Mouse (Mus musculus): Measurements from ENCODE around the gene Fkbp14.

Gene Fkbp14

DNA sequence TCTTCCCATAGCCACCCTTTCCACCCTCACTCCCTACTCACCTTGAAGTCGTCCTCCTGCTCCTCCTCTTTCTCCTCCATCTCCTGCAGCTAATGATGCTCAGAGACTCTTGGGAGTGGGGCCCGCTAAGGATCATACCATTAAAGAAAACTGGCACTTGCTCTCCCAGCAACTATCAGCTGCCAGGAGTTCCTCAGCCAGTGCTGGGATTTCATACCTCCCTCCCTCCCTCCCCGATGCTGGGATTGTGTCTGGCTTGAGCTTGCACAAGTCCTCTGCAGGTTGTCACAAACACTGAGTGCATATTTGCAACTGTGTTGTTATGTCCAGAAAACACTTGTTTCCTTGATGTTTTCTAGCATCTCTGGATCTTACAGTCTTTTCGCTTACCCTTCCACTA lies at the start of gene Fkbp14:
Gene Fkbp14, minus strand, starts transcription at position 101 of the 400 bp plus-strand sequence.
- no peak for DNase-seq (ENCODE audit: low read depth, low spot score)

DNA sequence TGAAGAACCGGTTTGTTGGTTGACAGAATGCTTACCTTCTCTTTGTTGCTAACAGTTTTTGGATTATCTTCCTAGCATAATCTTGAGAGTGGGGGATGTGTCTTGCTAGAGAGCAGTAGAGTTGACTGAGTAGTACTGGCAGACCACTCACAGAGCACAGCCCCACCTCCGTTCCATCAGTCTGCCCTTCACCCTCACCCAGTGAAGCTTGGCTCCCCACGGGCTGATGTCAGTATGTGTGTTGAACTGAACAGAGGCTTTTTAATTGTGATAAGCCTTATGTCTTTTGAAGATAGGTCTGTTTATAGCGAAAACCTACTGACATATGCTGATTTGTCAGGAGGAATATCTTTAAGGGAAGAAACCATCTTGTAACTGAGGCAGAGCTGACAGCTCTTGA lies 46.1 kb upstream of the Fkbp14 start:
- DNase-seq (ENCODE audit: low read depth, low spot score) = no peak

GRCm38 (mm10) chr6:54641953-54642352 lies 44.8 kb upstream of the Fkbp14 start:
- DNase-seq (ENCODE audit: low read depth, low spot score) = no peak

DNA sequence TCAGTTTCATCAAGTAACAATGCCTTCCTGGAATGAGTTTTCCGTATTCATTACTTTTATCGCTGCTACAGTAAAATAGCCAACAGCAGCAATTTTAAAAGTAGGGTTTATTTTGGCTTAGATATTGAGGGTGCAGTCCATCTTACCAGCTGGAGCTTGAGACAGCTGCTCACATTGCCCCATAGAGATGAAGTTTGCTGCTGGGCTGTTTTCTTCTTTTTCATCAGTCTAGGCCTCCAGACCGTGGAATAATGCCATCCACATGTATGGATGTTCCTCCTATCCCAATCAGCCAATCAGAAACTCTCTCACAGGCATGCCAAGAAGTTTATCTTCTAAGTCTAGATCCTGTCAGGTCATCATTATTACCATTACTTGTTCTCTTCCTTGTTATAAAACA lies 42.8 kb upstream of the Fkbp14 start:
- no peak for DNase-seq (ENCODE audit: low read depth, low spot score)

GRCm38 (mm10) chr6:54631462-54631861 lies 34.4 kb upstream of the Fkbp14 start:
- no peak for DNase-seq (ENCODE audit: low read depth, low spot score)

GRCm38 (mm10) chr6:54629734-54630133 lies 32.6 kb upstream of the Fkbp14 start:
- no peak for DNase-seq (ENCODE audit: low read depth, low spot score)

GRCm38 (mm10) chr6:54628381-54628780 lies 31.3 kb upstream of the Fkbp14 start:
- DNase-seq (ENCODE audit: low read depth, low spot score) = no peak

DNA sequence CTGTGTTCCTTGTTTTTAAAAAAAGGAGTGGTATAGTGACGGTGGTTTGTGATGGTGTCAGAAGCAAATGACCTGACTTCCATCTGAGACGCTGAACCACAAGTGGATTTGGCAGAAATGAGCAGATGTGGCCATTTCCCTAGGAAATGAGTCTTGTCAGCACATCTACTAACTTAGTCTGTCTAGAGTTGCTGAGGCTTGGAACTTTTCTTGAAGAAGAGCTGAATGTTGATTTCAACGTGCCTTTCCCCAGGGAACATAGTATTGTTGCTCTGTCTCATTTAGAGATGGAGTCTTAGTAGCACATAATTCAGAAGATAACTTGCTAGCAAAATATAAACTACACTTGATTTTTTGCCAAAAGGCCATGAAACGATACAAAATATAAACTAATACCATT lies 23.2 kb upstream of the Fkbp14 start:
- no peak for DNase-seq (ENCODE audit: low read depth, low spot score)

DNA sequence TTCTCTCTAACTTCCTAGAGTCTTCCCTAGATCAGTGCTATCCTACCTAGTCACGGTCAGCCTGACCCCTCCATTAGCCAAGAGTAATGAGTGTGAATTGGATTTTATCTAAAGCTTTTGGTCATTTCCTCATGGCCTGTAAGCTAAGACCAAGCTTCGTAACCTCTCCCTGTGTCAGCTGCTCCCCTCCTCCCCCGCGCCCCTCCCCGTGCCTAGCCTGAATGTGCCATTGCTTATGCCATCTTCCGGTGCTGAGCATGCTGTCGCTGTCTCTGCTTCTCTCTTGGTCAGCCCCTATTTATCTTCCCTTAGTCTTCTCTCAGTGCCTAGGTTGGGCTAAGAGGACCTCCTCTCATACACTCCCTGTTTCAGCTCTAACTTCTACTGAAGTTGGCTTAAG lies 22.4 kb upstream of the Fkbp14 start:
- DNase-seq (ENCODE audit: low read depth, low spot score) = no peak

DNA sequence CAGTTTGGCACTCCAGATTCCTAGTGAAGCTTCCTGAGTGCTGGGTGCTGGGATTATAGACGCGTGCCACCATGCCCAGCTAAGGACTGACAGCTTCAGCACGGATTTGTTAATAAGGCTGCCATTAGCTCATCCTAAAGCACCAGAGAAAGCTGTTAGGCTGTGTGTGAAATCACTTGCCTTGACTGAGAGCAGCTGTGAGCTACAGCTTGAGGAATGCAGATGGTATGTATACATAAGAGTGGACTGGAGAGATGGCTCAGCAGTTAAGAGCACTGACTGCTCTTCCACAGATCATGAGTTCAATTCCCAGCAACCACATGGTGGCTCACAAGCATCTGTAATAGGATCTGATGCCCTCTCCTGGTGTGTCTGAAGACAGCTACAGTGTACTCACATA lies 20.3 kb upstream of the Fkbp14 start:
- no peak for DNase-seq (ENCODE audit: low read depth, low spot score)

GRCm38 (mm10) chr6:54606241-54606640 lies 9.1 kb upstream of the Fkbp14 start:
- no peak for DNase-seq (ENCODE audit: low read depth, low spot score)

DNA sequence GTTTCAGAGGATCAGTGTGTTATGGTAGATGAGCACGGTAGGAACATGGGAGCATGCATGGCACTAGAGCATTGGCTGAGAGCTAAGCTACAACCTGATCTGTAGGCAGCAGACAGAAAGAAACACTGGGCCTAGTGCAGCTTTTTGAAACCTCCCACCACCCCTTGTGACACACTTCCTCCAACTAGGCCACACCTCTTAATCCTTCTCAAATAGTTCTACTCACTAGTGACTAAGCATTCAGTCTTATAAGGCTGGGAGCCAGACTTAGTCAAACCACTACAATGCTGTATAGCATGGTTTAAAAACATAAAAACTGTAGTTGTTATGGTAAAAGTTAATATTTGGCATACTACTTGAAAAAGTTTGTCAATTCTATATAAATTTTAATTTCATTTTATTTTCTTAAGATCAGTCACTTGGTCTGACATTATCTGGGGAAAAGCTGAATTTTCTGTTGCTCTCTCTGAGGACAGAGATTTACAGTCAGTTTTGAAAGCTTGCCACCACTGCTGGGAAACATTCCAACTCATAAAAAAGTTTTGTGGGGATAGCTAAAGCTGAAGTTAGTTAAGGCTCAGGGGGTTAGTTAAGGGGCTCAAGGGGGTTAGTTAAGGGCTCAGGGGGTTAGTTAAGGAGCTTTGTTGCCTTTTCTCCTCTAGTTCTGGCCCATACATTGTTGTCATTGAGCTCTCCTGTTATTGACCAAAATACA lies 7.0 kb upstream of the Fkbp14 start:
- no peak for DNase-seq (ENCODE audit: low read depth, low spot score)

GRCm38 (mm10) chr6:54602891-54603290 lies 5.8 kb upstream of the Fkbp14 start:
- no peak for DNase-seq (ENCODE audit: low read depth, low spot score)

DNA sequence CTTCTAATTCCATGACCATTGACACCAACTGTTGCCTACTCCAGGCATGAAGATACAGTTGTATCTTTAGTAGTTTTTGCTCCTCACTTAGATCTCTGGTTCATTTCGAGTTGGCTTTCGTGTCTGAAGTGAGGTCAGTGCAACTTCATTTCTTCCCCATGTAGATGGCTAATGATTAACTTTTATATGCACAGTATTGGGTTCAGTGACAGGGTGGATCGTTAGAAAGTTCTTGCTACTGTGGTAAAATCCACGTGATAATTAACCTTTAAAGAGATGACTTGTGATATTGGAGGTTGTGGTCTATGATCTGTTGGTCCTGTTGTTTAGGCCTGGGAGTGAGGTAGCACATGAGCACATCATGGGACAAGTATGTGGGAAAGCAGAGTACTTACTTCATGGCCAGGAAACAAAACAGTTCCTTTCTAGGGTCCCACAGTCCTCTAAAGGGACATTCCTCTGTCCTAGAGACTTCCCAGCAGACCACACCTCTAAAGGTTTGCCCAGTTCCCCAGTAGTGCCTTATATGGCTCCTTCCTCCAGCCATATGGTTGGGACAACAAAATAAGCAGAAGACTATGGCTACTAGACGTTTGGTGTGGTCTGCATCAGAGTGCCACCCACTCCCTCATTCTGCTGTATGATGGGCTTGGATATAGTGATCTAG lies 3.7 kb upstream of the Fkbp14 start:
- DNase-seq (ENCODE audit: low read depth, low spot score) = no peak

- no peak for DNase-seq (ENCODE audit: low read depth, low spot score)
Measured at GRCm38 (mm10) chr6:54597711-54598110, 603 bp upstream of the Fkbp14 start.

DNA sequence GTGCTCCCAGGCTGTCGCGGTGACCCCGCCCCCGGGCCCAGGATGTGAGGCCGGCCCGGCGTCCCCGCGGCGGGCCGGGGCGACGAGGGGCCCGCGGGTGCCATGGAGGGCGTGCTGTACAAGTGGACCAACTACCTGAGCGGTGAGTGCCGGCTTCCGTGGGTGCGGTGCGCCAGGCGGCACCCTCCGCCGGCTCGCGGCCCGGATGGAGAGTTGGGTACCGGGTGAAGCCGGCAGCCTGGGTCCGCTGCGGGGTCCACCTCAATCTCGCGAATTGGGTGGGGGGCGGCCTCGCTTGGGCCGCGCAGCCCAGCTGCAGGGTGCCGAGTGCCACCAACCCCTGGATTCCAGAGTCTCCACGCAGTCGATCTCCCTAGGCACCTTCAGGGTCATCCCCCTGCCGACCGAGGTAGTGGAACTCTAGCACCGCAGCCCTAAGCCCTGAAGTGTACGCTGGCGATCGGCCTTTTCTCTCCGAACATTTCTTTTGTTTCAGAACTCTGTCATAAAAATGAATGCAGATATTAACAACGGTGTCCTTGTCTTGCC lies 1.7 kb downstream of the Fkbp14 start:
- no peak for DNase-seq (ENCODE audit: low read depth, low spot score)

DNA sequence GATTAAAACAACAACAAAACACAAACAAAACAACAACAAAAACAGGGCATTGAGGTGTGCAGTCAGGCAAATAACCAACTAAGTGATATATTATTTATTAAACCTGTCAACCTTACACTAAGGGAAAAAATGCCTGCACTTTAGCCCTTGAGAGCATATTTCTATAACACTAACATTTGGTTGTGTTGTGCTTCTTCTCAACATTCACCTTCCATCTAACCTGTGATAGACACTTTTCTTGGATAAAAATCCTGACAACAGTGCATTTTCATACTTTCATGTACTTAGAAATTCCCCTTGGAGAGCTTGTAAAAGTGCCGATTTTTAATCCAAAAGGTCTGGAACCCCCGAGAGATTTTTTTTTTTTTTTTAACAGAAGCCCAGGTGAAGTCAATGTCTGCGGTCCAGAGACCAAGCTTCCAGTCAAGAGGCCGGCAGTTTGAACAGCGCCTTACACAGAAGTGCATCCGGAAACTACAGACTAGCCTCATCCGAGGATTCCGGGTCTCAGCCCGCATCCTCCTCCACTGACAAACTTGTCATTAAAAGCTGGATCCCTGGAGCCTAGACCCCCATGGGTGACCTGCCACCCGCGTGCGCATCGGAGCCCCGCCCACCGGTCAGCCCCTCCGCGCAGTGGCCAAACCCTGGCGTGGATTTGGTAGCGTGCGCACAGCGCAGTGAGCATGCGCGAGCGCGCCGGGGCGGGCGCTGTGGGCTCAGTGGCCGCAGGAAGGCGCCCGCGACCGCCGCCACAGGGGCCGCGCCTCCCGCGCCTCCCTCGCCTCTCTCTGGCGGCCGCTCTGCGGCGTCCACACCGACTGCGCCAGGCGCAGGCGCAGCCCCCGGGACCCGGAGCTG lies 2.4 kb downstream of the Fkbp14 start, which contains the start of gene Plekha8:
Gene Plekha8, plus strand, starts transcription at position 643 of the 861 bp plus-strand sequence.
- DNase-seq (ENCODE audit: low read depth, low spot score) = peak; percentile 93

GRCm38 (mm10) chr6:54593766-54594468 lies 3.2 kb downstream of the Fkbp14 start:
- DNase-seq (ENCODE audit: low read depth, low spot score) = no peak

- DNase-seq (ENCODE audit: low read depth, low spot score) = peak; percentile 86
Measured at GRCm38 (mm10) chr6:54592938-54593535, 4.1 kb downstream of the Fkbp14 start.

DNA sequence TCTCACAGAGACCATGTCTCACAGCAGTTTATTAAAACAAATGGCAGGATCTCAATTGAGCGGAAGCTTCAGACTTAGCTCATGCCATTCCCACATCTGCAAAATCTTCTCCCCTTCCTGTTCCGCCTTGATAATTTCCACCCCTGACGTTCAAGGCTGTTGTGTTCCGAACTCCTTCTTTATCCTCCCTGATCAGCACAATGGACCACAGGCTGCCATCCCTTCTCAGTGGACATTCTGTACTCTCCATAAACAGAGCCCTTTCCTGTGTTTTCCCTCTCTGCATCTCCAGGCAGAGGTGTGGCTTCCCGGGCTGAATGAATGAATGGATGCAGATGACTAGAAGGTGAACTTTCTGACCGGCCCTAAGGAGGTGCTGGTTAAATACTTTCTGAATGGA lies 5.3 kb downstream of the Fkbp14 start:
- DNase-seq (ENCODE audit: low read depth, low spot score) = no peak

DNA sequence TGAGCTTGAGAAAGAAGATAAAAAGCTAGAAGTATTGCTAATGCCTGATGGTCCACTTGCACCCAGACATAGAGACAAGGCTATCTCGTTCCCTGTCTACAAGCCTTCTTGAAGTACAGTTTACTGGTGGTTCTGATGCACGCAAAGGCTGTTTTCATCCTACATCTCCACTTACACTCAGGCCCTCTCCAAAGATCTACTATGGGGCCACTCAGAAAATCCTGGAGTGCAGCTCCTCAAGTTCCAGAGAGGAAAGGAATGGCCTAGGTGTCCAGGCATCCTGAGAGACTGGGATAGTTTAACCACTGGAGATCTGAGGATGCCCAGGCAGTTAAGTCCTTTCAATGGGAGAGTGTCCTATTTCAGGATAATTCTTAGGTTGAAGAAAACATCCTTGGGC lies 6.4 kb downstream of the Fkbp14 start:
- no peak for DNase-seq (ENCODE audit: low read depth, low spot score)

Data from forelimb bud, embryonic 11.5 days (tissue).